Mouse (Mus musculus) C2C12 (cell line): Measurements from ENCODE around the gene Snrnp25.

Source experiments
- CTCF ChIP-seq: IDR thresholded peaks from one replicate; pipeline ENCODE4 v1.5.1; 2011; ENCODE audit not compliant: control insufficient read depth, insufficient read depth, insufficient read length
- MAX ChIP-seq: IDR thresholded peaks from one replicate; pipeline ENCODE4 v1.6.1; 2011; ENCODE audit warnings: mild to moderate bottlenecking, control low read depth

DNA sequence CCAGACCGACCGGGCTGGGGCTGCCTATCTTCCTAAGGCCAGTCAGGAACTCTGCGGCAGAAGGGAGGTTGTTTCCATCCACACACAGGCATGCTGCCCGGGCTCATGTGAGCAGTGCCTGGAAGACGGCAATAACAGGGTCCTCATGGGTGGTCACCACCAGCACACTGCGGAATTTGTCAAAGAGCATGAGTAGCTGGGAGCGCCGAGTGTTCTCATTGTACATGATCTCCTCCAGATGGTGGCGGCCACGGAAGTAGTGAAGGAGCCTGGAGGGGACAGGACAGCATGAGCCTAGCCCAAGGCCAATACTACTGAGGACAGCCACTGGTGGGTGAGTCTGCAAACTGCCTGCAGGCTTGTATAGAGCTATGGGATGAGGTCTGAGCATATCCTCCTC, 27.6 kb downstream of the Snrnp25 start:
- TF ChIP-seq CTCF, result no peak
- TF ChIP-seq MAX, result no peak
